Mouse (Mus musculus) fibroblast of lung, adult 2 months (primary cell): ENCODE results near the gene Ptchd4.

Experiments
- DNase-seq: peaks from one replicate; pipeline ENCODE4 v3.0.0-alpha.2; 2011; ENCODE audit warnings: low read depth

The Ptchd4 gene

DNA sequence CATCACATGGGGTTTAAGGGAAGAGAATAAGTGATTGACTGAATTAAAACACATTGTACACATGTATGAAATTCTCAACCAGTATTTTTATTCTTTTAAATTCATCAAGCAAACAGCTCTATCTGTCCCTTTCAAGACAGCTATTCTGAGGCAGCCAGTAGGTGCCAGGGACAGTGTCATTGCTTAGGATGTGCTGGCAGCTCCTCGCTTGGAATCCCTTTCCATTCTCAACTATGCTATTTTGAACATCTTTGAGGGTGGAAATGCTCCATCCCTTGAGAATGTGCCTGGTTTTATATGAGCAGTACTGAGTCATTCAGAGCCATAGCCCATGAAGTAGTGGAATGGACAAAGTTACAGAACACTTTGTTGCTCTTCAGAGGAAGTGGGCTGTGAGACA is 112.2 kb downstream of the Ptchd4 start:
- DNase-seq: no peak

DNA sequence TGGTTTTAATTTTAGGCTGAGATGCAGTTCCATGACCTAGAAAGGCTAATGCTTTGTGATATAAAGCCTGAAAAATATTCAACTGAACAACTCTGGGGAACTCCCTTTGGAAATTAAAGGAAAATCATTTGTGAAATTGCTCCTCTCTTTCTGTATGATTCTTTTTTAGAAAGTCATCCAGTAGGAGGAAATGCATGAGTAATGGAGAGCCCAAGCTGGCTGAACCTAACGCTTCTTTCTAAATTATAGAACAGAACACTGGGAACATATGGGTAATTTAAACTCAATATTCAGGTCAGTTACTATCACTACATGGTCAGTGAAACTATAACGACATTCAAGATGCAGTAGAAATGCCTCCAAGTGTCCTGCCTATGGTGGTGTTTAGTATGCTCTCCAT is 114.6 kb downstream of the Ptchd4 start:
- DNase-seq: no peak

DNA sequence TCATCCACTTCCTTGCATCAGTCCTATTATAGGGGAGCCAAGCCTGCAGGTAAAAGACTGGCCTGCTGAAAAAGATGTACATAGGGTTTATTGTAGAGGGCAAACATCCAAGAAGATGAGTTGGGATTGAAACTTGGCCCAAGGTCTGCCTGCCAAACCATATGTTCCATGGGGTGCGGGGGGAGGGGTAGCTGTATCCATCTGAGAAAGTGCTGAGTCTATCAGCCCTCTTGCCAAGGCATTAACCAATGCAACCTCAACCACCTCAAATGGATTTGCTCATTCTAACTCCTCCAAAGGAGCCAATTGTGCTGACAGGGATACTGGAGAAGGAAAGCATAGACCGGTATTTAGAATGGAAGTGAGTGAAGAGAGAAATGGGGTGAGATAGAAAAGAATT is 136.5 kb downstream of the Ptchd4 start:
- no peak for DNase-seq

DNA sequence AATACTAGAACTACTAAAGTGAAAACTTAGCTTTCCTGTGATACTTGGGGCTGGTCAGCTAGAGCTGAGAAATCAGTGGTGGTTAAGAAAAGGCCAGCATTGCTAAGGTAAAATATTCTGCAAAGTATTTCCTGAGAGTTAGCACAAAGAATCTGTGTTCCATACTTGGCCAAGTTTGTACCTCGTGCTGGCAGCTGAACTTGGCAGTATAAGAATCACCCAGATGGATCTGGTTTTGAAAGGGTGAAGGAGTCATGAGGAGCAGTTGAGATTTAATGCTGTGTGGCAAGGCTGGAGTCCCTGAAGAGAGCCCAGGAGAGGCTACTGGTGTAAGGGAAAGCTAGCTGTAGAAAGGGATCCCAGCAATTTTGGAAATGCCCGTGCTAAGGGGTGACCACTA is 140.7 kb downstream of the Ptchd4 start:
- DNase-seq: peak; percentile 65

DNA sequence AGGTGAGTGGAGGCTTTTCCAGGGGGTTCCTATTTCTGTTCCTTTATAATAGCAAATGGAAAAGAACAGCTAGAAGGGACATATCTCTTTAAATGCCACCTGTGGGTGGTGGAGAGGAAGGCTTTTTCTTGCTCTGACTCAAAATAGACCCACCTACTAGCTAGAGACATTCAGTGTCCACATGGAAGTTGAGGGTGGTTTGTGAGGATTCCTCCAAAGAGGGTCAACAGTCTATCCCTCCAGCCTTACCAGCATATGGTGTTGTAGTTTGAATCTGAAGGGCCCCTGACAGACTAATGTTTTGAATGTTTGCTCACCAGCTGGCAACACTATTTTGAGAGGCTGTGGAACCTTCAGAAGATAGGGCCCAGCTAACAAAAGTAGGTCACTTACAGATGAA is 147.0 kb downstream of the Ptchd4 start:
- no peak for DNase-seq

DNA sequence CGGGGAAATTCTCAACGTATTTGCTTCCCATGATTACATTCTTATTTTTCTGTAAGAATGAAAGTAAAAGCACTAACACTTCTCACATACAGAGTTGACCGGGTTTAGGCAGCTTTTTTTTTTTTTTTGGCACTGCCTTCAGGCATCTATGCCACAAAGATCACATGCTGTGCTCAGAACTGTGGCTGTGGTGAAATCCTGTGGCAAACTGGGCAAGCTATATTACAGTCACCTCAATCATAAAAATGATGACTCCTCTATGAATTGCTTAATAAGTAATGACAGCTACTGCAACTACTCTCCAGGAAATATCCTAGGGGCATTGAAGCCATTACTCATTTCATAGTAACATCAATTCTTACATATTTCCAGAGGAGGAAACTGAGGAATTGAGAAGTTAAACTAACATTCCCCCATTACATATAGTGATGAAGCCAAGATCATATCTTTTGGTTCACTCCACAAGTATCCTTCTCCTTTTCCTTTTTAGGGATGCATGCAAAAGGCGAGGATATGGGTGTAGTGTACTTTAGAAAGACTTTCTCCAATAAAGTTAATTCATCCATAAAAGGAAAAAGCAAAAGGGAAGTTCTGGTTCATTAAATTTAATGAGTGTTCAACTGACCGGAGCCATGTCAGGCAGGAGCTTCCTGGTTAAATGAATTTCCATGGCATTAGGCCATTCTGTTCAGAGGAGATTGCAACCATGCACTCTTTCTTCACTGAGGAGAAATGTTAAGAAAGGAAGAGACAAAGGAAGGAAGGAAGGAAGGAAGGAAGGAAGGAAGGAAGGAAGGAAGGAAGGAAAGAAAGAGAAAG is 164.6 kb downstream of the Ptchd4 start:
- peak; percentile 53 for DNase-seq

DNA sequence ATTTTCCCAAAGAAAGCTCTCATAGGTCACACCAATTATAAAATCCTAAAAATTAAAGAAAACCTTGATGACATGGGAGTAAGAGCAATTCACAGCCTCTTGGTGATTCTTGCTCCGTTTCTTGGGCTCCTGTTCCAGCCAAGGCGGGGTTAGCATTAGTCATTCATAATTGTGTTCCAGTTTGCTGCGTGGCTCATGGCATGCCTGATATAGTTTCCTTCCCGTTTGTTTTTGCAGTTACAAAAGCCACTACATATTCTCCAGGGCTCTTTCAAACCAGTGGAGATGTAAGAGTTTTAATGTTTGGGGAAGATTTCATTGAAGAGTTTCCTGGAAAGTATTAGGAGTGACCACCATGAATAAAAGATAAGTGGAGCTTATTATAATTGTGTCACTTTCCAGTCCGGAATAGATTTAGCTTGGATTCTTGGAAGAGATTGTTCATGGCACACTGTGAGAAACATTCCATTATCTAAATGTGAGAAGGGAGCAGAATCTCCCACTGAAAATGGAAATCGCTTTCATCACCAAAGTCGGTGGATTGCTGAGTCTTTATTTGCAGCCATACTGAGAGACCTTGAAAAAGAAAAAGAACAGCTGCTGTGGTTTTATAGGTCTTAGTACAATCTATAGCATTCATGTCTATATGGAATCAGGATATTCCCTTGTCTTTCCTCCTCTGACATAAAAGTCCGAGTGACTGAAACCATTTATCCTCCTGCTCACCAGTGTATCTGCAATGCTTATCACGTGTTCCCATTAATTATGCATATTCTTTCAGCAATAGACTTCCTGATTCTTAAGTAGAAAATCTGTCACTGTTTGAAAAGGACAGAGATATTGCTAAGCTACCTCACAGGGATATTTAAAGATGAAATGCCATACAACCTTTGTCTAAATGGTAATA is 193.9 kb downstream of the Ptchd4 start:
- DNase-seq: peak; percentile 36

DNA sequence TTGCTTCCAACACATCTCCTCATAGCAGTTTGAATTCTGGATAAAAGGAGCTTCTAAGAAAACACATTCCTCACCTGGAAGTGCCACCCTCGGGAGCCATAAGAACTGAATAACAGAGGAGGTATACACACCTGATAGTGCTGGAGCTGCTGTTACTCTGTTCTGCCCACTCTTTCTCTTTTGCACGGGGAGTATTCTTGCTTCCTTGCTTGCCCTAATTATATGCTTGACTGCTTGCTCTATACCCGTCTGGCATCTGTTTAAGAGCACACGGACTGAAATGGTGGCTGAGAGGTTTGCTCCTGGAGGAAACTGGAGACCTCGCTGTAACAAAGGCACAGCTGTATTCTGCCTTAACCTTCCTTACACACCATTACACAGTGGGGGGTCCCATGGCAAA is 214.4 kb downstream of the Ptchd4 start:
- DNase-seq: no peak

DNA sequence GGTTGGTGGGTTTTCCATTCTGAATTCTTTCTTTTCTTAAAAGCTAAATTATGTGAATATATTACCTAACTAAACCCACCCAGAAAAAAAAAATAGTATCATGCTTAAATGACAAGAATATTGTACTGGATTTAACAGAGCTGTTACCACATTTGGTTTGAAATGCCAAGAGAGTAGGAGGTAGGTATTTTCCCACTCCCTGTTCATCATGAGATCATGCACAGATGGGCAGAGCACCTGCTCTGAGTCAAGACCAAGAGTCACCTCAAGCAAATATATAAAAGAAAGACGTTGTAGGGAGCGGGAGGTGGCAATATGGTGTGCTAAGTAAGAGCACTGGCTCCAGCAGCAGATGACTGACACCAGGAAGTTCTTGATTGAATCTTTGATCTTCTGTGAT is 233.8 kb downstream of the Ptchd4 start:
- no peak for DNase-seq
